Mouse (Mus musculus) lung, adult 2 months (tissue): ENCODE results near the gene Ube2h.

Experiments used
- CTCF ChIP-seq: fragments of 200-500 bp; IDR thresholded peaks from 2 replicates; pipeline ENCODE4 v1.5.1; 2011; ENCODE audit warnings: mild to moderate bottlenecking, low read length, control low read depth; ENCODE audit not compliant: insufficient read depth
- POLR2A ChIP-seq: fragments of 200-500 bp; IDR thresholded peaks from 2 replicates; pipeline ENCODE4 v1.6.1; 2011; ENCODE audit warnings: low read depth, mild to moderate bottlenecking, control low read depth, low read length, borderline replicate concordance; ENCODE audit errors: extremely low read depth

DNA sequence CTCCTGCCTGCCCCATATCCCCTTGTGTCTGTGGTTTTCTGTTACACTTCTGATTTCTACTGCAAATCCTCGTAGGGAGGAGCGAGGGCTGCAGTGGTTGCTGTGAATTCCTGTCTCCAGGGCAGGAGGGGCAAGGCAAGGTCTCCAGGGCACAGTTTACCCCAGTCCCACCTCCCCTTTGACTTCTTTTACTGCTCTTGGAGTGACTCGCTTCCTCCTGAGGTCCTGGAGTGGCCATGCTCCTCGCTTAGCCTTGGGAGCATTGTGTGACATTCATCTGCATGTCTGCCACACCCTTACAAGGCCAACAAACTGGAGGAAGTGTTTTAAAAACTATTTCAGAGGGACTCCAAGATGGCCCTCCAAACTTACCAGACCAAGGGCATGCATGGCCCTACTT is 16.7 kb upstream of the Ube2h start:
- no peak for TF ChIP-seq CTCF
- no peak for TF ChIP-seq POLR2A
